Mouse (Mus musculus) stomach, postnatal 0 days (tissue): ENCODE results near the gene Sstr2.

Experiments used
- CTCF ChIP-seq: IDR thresholded peaks from 2 replicates; pipeline ENCODE4 v1.5.1; 2016; ENCODE audit warnings: antibody characterized with exemption, low read depth, mild to moderate bottlenecking, moderate library complexity
- EP300 ChIP-seq: optimal IDR thresholded peaks from 2 replicates; pipeline ENCODE3; 2016; ENCODE audit warnings: antibody characterized with exemption

DNA sequence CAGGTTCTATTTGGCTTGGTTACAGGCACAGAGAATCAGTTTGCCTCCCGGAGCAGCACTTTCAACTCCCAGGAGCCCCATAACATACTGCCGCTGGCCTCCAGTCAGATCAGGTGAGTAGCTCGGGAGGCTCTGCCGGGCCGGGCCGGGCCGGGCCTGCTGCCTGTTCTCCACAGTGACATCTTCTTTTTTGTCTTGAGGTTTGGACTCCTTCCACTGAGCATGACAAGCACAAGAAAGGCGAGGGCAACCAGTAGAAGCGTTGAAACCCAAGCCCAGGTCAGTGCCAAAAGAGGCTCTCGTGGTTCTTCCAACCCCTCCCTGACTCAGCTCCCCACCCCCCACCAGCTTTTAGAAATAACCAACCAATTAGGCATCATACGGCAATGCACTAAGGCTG, 41.8 kb downstream of the Sstr2 start:
- TF ChIP-seq CTCF (no peak), EP300 (no peak)
